Mouse (Mus musculus): ENCODE data around the gene Eif4a2. TPM values are rescaled to one million over a fixed set of nuclear protein-coding genes. Genes with fewer than 3 reads are reported as not detected.

Eif4a2 gene
- polyA plus RNA-seq, 1 experiment from 2014 or later, result 75.2 TPM

- 83% methylated on average over 4 of the region's 4 CpGs for WGBS (ENCODE audit: insufficient replicate concordance)
- Histone ChIP-seq H3K4me1 (replicated peaks) (peaks cover 18% of the 10 kb centered on the region), H3K36me3 (peaks cover 67% of the 10 kb centered on the region)
Observed at GRCm38 (mm10) chr16:23123104-23123503, 15.9 kb downstream of the Eif4a2 start.

GRCm38 (mm10) chr16:23124398-23124797 is 17.2 kb downstream of the Eif4a2 start:
- H3K4me2 ChIP-seq, result no peak overlapping the region
- peaks cover 31% of the 10 kb centered on the region for H3K4me1 ChIP-seq (replicated peaks)
- no peak overlapping the region for H3K4me3 ChIP-seq (replicated peaks)
- no peak overlapping the region for H3K27ac ChIP-seq
- H3K9ac ChIP-seq, result no peak overlapping the region
- no peaks in the 10 kb centered on the region for H3K27me3 ChIP-seq
- WGBS (ENCODE audit: insufficient replicate concordance), result 78% methylated on average over 4 of the region's 4 CpGs
- no peaks in the 10 kb centered on the region for H3K9me3 ChIP-seq (replicated peaks)
- H3K36me3 ChIP-seq, result peaks cover 61% of the 10 kb centered on the region
- no peak for DNase-seq
- no peak for ATAC-seq (ENCODE audit: low read depth)

More at GRCm38 (mm10) chr16:23123104-23123503, 15.9 kb downstream of the Eif4a2 start:
- Histone ChIP-seq H3K27ac (no peak overlapping the region), H3K4me2 (no peak overlapping the region), H3K9ac (no peak overlapping the region), H3K27me3 (no peaks in the 10 kb centered on the region), H3K4me3 (replicated peaks) (no peak overlapping the region), H3K9me3 (replicated peaks) (no peaks in the 10 kb centered on the region)
- DNase-seq (no peak), ATAC-seq (ENCODE audit: low read depth) (no peak)

GRCm38 (mm10) chr16:23127311-23127672 is 20.0 kb downstream of the Eif4a2 start:
- peaks cover 34% of the 10 kb centered on the region for H3K36me3 ChIP-seq
- peaks cover 32% of the 10 kb centered on the region for H3K4me1 ChIP-seq (replicated peaks)
- peak overlapping the region; percentile 89 for H3K9ac ChIP-seq
- ATAC-seq (ENCODE audit: low read depth) (peak; percentile 37), DNase-seq (no peak)
- no peaks in the 10 kb centered on the region for H3K27me3 ChIP-seq
- peak overlapping the region; percentile 87 for H3K4me2 ChIP-seq
- H3K4me3 ChIP-seq (replicated peaks), result peak overlapping the region; percentile 80
- WGBS (ENCODE audit: insufficient replicate concordance), result 1% methylated on average over 4 of the region's 4 CpGs
- peak overlapping the region; percentile 97 for H3K27ac ChIP-seq
- H3K9me3 ChIP-seq (replicated peaks), result no peaks in the 10 kb centered on the region

- Histone ChIP-seq H3K36me3 (peaks cover 28% of the 10 kb centered on the region), H3K27me3 (no peaks in the 10 kb centered on the region), H3K4me3 (replicated peaks) (peak within 1 kb of the TSS; percentile 80), H3K4me2 (peak within 1 kb of the TSS; percentile 87), H3K9ac (peak within 1 kb of the TSS; percentile 89), H3K27ac (peak within 1 kb of the TSS; percentile 97), H3K9me3 (replicated peaks) (no peaks in the 10 kb centered on the region), H3K4me1 (replicated peaks) (peaks cover 32% of the 10 kb centered on the region)
- ATAC-seq (ENCODE audit: low read depth), result peak; percentile 96
- under 1% methylated on average over 51 of the region's 51 CpGs for WGBS (ENCODE audit: insufficient replicate concordance)
- DNase-seq, result peak; percentile 86
Observed at GRCm38 (mm10) chr16:23127673-23128375, 20.6 kb downstream of the Eif4a2 start, which contains the start of gene Rfc4. Gene Rfc4, minus strand, starts transcription at chr16:23127737.

- Histone ChIP-seq H3K27ac (no peak overlapping the region), H3K27me3 (no peaks in the 10 kb centered on the region), H3K4me2 (no peak overlapping the region), H3K4me1 (replicated peaks) (peaks cover 32% of the 10 kb centered on the region), H3K36me3 (peaks cover 8% of the 10 kb centered on the region; the same call in 1 of the 2 replicates), H3K9me3 (replicated peaks) (no peaks in the 10 kb centered on the region), H3K9ac (no peak overlapping the region), H3K4me3 (replicated peaks) (no peak overlapping the region)
- DNase-seq (no peak), ATAC-seq (ENCODE audit: low read depth) (no peak)
- WGBS (ENCODE audit: insufficient replicate concordance), result 79% methylated on average over 3 of the region's 3 CpGs
Observed at GRCm38 (mm10) chr16:23130303-23130702, 23.1 kb downstream of the Eif4a2 start.

GRCm38 (mm10) chr16:23132336-23132735 is 25.1 kb downstream of the Eif4a2 start:
- no peaks in the 10 kb centered on the region for H3K36me3 ChIP-seq
- no peak overlapping the region for H3K27ac ChIP-seq
- 86% methylated on average over 1 of the region's 1 CpGs for WGBS (ENCODE audit: insufficient replicate concordance)
- no peak overlapping the region for H3K9ac ChIP-seq
- H3K4me1 ChIP-seq (replicated peaks), result peaks cover 15% of the 10 kb centered on the region
- no peaks in the 10 kb centered on the region for H3K9me3 ChIP-seq (replicated peaks)
- H3K27me3 ChIP-seq, result no peaks in the 10 kb centered on the region
- H3K4me3 ChIP-seq (replicated peaks), result no peak overlapping the region
- no peak for ATAC-seq (ENCODE audit: low read depth)
- no peak for DNase-seq
- H3K4me2 ChIP-seq, result no peak overlapping the region

GRCm38 (mm10) chr16:23135421-23136149 is 28.3 kb downstream of the Eif4a2 start:
- H3K4me2 ChIP-seq, result no peak overlapping the region
- no peak for DNase-seq

GRCm38 (mm10) chr16:23136406-23136970 is 29.2 kb downstream of the Eif4a2 start:
- no peak overlapping the region for H3K4me3 ChIP-seq (replicated peaks)
- ATAC-seq (ENCODE audit: low read depth) (no peak), DNase-seq (no peak)
- H3K27me3 ChIP-seq, result no peaks in the 10 kb centered on the region
- WGBS (ENCODE audit: insufficient replicate concordance), result 31% methylated on average over 4 of the region's 4 CpGs
- H3K9ac ChIP-seq, result no peak overlapping the region
- H3K4me1 ChIP-seq (replicated peaks), result no peaks in the 10 kb centered on the region
- no peak overlapping the region for H3K27ac ChIP-seq
- no peaks in the 10 kb centered on the region for H3K36me3 ChIP-seq
- no peaks in the 10 kb centered on the region for H3K9me3 ChIP-seq (replicated peaks)
- H3K4me2 ChIP-seq, result no peak overlapping the region

More at GRCm38 (mm10) chr16:23135421-23136149, 28.3 kb downstream of the Eif4a2 start:
- Histone ChIP-seq H3K9ac (no peak overlapping the region), H3K36me3 (no peaks in the 10 kb centered on the region), H3K27me3 (no peaks in the 10 kb centered on the region), H3K9me3 (replicated peaks) (no peaks in the 10 kb centered on the region), H3K4me1 (replicated peaks) (no peaks in the 10 kb centered on the region), H3K27ac (no peak overlapping the region), H3K4me3 (replicated peaks) (no peak overlapping the region)
- no peak for ATAC-seq (ENCODE audit: low read depth)
- WGBS (ENCODE audit: insufficient replicate concordance), result 23% methylated on average over 11 of the region's 11 CpGs

- no peaks in the 10 kb centered on the region for H3K27me3 ChIP-seq
- H3K27ac ChIP-seq, result no peak overlapping the region
- 80% methylated on average over 3 of the region's 3 CpGs for WGBS (ENCODE audit: insufficient replicate concordance)
- H3K9me3 ChIP-seq (replicated peaks), result no peaks in the 10 kb centered on the region
- H3K4me2 ChIP-seq, result no peak overlapping the region
- H3K9ac ChIP-seq, result no peak overlapping the region
- DNase-seq (no peak), ATAC-seq (ENCODE audit: low read depth) (no peak)
- H3K4me3 ChIP-seq (replicated peaks), result no peak overlapping the region
- no peaks in the 10 kb centered on the region for H3K4me1 ChIP-seq (replicated peaks)
- H3K36me3 ChIP-seq, result no peaks in the 10 kb centered on the region
Observed at GRCm38 (mm10) chr16:23140911-23141310, 33.7 kb downstream of the Eif4a2 start.

- no peaks in the 10 kb centered on the region for H3K9me3 ChIP-seq (replicated peaks)
- ATAC-seq (ENCODE audit: low read depth) (peak; percentile 50; the same call in 1 of the 2 replicates), DNase-seq (no peak)
- no peak overlapping the region for H3K4me3 ChIP-seq (replicated peaks)
- H3K27me3 ChIP-seq, result no peaks in the 10 kb centered on the region
- no peak overlapping the region for H3K27ac ChIP-seq
- H3K4me2 ChIP-seq, result no peak overlapping the region
- WGBS (ENCODE audit: insufficient replicate concordance), result 42% methylated on average over 7 of the region's 7 CpGs
- H3K9ac ChIP-seq, result no peak overlapping the region
- no peaks in the 10 kb centered on the region for H3K36me3 ChIP-seq
- no peaks in the 10 kb centered on the region for H3K4me1 ChIP-seq (replicated peaks)
Observed at GRCm38 (mm10) chr16:23144326-23144725, 37.1 kb downstream of the Eif4a2 start.

- Histone ChIP-seq H3K4me2 (no peak overlapping the region), H3K36me3 (no peaks in the 10 kb centered on the region), H3K9me3 (replicated peaks) (no peaks in the 10 kb centered on the region), H3K27ac (no peak overlapping the region), H3K4me1 (replicated peaks) (no peaks in the 10 kb centered on the region), H3K4me3 (replicated peaks) (no peak overlapping the region), H3K27me3 (no peaks in the 10 kb centered on the region), H3K9ac (no peak overlapping the region)
- no peak for ATAC-seq (ENCODE audit: low read depth)
- DNase-seq, result no peak
- WGBS (ENCODE audit: insufficient replicate concordance), result 58% methylated on average over 5 of the region's 5 CpGs
Observed at GRCm38 (mm10) chr16:23145211-23145610, 38.0 kb downstream of the Eif4a2 start.

All from liver, embryonic 13.5 days (tissue).